Mouse (Mus musculus) megakaryocyte, embryonic 14.5 days (primary cell): Measurements from ENCODE around the gene Pros1. TPM values are rescaled to one million over a fixed set of nuclear protein-coding genes. Genes with fewer than 3 reads are reported as not detected.
A peak's percentile ranks its signal among the peaks of the same experiment; 100 is the strongest.

Experiments used
- H3K27me3 ChIP-seq: replicated peaks from 2 replicates; pipeline ENCODE3; 2012; ENCODE audit warnings: inconsistent platforms
- H3K36me3 ChIP-seq: replicated peaks from 2 replicates; pipeline ENCODE3; 2012; ENCODE audit warnings: low read length, inconsistent platforms, mixed read lengths
- H3K4me1 ChIP-seq: 2 replicates; pipeline ENCODE4 v1.6.1; 2012; ENCODE audit warnings: inconsistent platforms
- H3K4me3 ChIP-seq: replicated peaks from 2 replicates; pipeline ENCODE3; 2012; ENCODE audit warnings: moderate library complexity, mild to moderate bottlenecking, inconsistent platforms
- H3K9me3 ChIP-seq: 2 replicates; pipeline ENCODE4 v1.6.1; 2012; ENCODE audit warnings: inconsistent platforms
- FLI1 ChIP-seq: IDR thresholded peaks from 2 replicates; pipeline ENCODE4 v1.6.1; 2012; ENCODE audit warnings: low read length, inconsistent platforms, mixed read lengths
- GATA1 ChIP-seq: IDR thresholded peaks from 3 replicates; pipeline ENCODE4 v1.6.1; 2012; ENCODE audit warnings: mixed read lengths, low read length, inconsistent platforms, borderline replicate concordance
- polyA plus RNA-seq: library from polyadenylated mRNA; stranded (reverse); fragments of >175 nt; gene quantifications from 2 replicates; pipeline ENCODE4 v1.2.3, GENCODE M21; 2012; ENCODE audit warnings: low replicate concordance; ENCODE audit not compliant: insufficient read depth

The Pros1 gene
- polyA plus RNA-seq, 1 experiment: 6.5 TPM

- peaks cover 41% of the 10 kb centered on the region for H3K4me1 ChIP-seq
- H3K27me3 ChIP-seq: no peaks in the 10 kb centered on the region
- H3K36me3 ChIP-seq: peaks cover 3% of the 10 kb centered on the region
- TF ChIP-seq GATA1: no peak
- no peaks in the 10 kb centered on the region for H3K9me3 ChIP-seq
- no peak overlapping the region for H3K4me3 ChIP-seq
Observed at GRCm38 (mm10) chr16:62832481-62832880, 21.6 kb upstream of the Pros1 start.

- Histone ChIP-seq H3K27me3 (no peaks in the 10 kb centered on the region), H3K36me3 (peaks cover 3% of the 10 kb centered on the region), H3K4me1 (peaks cover 40% of the 10 kb centered on the region), H3K9me3 (no peaks in the 10 kb centered on the region), H3K4me3 (no peak overlapping the region)
- no peak for TF ChIP-seq GATA1
- TF ChIP-seq FLI1: no peak
Observed at GRCm38 (mm10) chr16:62834016-62834735, 19.9 kb upstream of the Pros1 start.

GRCm38 (mm10) chr16:62845341-62845740 is 8.8 kb upstream of the Pros1 start:
- no peaks in the 10 kb centered on the region for H3K36me3 ChIP-seq
- H3K4me3 ChIP-seq: peak overlapping the region; percentile 53
- H3K4me1 ChIP-seq: peaks cover 44% of the 10 kb centered on the region
- H3K27me3 ChIP-seq: no peaks in the 10 kb centered on the region
- H3K9me3 ChIP-seq: no peaks in the 10 kb centered on the region
- TF ChIP-seq GATA1 (no peak), FLI1 (no peak)

- H3K4me1 ChIP-seq: peaks cover 36% of the 10 kb centered on the region
- TF ChIP-seq FLI1 (0 out of 2 replicates have a peak, but pooled peaks have one; percentile 30), GATA1 (no peak)
- H3K4me3 ChIP-seq: peak within 1 kb of the TSS; percentile 98
- no peaks in the 10 kb centered on the region for H3K27me3 ChIP-seq
- H3K9me3 ChIP-seq: no peaks in the 10 kb centered on the region
- no peaks in the 10 kb centered on the region for H3K36me3 ChIP-seq
Observed at GRCm38 (mm10) chr16:62846498-62847312, 7.4 kb upstream of the Pros1 start, which contains the start of gene Arl13b. TSS of gene Arl13b (minus strand) at chr16:62847040.

GRCm38 (mm10) chr16:62852464-62853252 is 1.4 kb upstream of the Pros1 start:
- H3K27me3 ChIP-seq: no peaks in the 10 kb centered on the region
- H3K4me3 ChIP-seq: no peak overlapping the region
- H3K4me1 ChIP-seq: peaks cover 32% of the 10 kb centered on the region
- H3K9me3 ChIP-seq: no peaks in the 10 kb centered on the region
- no peaks in the 10 kb centered on the region for H3K36me3 ChIP-seq
- TF ChIP-seq FLI1 (no peak), GATA1 (no peak)

- H3K36me3 ChIP-seq: no peaks in the 10 kb centered on the region
Observed at GRCm38 (mm10) chr16:62853611-62854126, 438 bp upstream of the Pros1 start.

GRCm38 (mm10) chr16:62855385-62855784 is 1.3 kb downstream of the Pros1 start:
- peak overlapping the region; percentile 90 for H3K4me3 ChIP-seq
- TF ChIP-seq FLI1: no peak
- no peak for TF ChIP-seq GATA1
- no peaks in the 10 kb centered on the region for H3K27me3 ChIP-seq
- peaks cover 53% of the 10 kb centered on the region for H3K4me1 ChIP-seq
- H3K36me3 ChIP-seq: peaks cover 8% of the 10 kb centered on the region
- no peaks in the 10 kb centered on the region for H3K9me3 ChIP-seq

More at GRCm38 (mm10) chr16:62853611-62854126, 438 bp upstream of the Pros1 start:
- no peaks in the 10 kb centered on the region for H3K9me3 ChIP-seq
- peak overlapping the region; percentile 90 for H3K4me3 ChIP-seq
- TF ChIP-seq GATA1: no peak
- no peak for TF ChIP-seq FLI1
- no peaks in the 10 kb centered on the region for H3K27me3 ChIP-seq
- peaks cover 36% of the 10 kb centered on the region for H3K4me1 ChIP-seq

GRCm38 (mm10) chr16:62856273-62856672 is 2.2 kb downstream of the Pros1 start:
- Histone ChIP-seq H3K4me1 (peaks cover 62% of the 10 kb centered on the region), H3K27me3 (no peaks in the 10 kb centered on the region)
- TF ChIP-seq FLI1 (no peak), GATA1 (no peak)

GRCm38 (mm10) chr16:62857498-62857897 is 3.4 kb downstream of the Pros1 start:
- TF ChIP-seq FLI1 (no peak), GATA1 (no peak)
- H3K4me1 ChIP-seq: peaks cover 74% of the 10 kb centered on the region
- H3K9me3 ChIP-seq: no peaks in the 10 kb centered on the region
- no peaks in the 10 kb centered on the region for H3K27me3 ChIP-seq
- H3K4me3 ChIP-seq: peak overlapping the region; percentile 54
- peaks cover 10% of the 10 kb centered on the region for H3K36me3 ChIP-seq

More at GRCm38 (mm10) chr16:62856273-62856672, 2.2 kb downstream of the Pros1 start:
- no peaks in the 10 kb centered on the region for H3K9me3 ChIP-seq
- peaks cover 8% of the 10 kb centered on the region for H3K36me3 ChIP-seq
- H3K4me3 ChIP-seq: peak overlapping the region; percentile 90

GRCm38 (mm10) chr16:62858018-62858417 is 3.9 kb downstream of the Pros1 start:
- TF ChIP-seq FLI1 (no peak), GATA1 (no peak)
- no peaks in the 10 kb centered on the region for H3K27me3 ChIP-seq
- H3K4me3 ChIP-seq: no peak overlapping the region
- no peaks in the 10 kb centered on the region for H3K9me3 ChIP-seq
- peaks cover 79% of the 10 kb centered on the region for H3K4me1 ChIP-seq
- H3K36me3 ChIP-seq: peaks cover 12% of the 10 kb centered on the region
